Mouse (Mus musculus): ENCODE measurements at regions not wholly inside any gene's neighbourhood (a gene's known extent, or its start where the extent isn't known, plus 50 kb on each side); places are given as distances from the start of the nearest gene placed in this dataset.

DNA sequence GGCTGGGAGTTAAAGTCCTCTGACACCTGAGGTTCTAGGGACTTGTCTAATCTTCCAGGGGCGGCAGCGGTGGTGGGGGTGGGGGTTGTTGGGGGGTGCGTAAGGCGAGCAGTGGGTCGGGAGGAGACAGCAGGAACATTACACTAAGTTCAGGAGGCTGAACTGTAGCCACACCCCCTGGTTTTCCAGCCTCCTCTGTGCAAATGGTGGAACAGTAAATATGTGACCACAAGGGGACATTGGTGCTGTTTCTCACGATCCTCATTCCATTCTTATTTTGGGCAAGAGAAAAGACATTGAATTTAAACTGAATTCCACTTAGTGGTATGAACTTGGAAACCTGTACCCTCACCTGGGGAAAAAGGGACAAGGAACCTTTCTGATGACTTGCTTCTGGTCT lies 237.6 kb upstream of the Eef2kmt start:
- intact Hi-C loops (cut with DNase I), result no loop called here

DNA sequence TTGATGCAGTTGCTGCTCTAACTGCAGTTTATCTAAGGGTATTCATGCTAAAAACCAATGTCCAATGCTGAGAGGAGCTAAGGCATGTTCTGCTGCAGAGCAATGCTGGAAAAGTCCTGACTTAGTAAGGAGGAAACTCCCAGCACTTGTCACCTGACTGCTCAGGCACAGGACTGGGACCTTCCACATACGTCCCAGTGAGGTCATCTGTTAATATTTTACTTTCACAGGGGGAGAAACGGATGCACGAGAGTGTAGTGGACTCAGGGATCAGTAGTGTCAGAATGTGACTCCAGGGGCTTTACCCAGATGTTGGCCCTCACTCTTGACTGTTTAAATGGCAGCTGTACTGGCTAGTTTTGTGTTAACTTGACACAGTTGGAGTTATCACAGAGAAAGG lies 231.5 kb upstream of the Eef2kmt start:
- DNase-seq (ENCODE audit: low spot score in 2 of 2), result no peak
- intact Hi-C loops (cut with DNase I), result no loop called here

More for the DNA sequence above, 237.6 kb upstream of the Eef2kmt start:
- no peak for DNase-seq (ENCODE audit: low spot score in 2 of 2)

DNA sequence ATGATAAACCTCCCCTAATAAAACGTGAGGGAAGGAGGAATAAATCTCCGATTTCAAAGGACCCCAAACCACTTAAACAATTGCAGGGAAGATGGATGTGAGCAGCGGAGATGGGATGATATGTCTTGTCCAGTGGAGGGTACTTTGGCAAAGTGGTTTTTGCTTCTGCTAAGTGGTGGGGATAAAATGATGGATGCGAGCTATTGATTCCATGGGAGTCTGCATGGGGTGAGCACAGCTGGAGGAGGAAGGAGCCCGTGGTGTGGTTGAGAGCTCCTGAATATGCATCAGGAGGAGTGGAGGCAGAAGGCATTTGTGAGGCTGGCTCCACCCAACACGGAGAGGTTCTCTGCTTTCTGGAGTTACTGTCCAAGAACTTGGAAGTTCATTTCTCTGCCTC lies 227.6 kb upstream of the Eef2kmt start:
- no peak for DNase-seq (ENCODE audit: low spot score in 2 of 2)
- intact Hi-C loops (cut with DNase I), result no loop called here

DNA sequence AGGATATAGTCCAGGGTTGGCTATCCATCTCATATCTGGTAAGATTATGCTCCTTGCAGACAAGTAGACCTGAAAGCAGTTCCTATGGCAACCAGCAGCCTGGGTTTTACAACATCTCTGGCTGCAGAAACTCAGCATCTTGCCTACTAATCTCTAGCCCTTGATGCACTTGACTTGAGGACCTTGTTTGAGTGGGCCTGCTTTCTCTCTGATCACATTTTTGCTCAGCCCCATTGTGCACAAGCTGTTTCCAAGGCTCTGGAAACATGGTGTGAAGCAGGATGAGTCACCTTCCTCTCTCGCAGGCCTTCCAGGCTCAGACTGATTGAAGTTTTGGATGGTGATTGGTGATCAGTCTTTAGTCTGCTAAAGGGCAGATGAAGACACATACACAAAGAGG lies 224.4 kb upstream of the Eef2kmt start:
- intact Hi-C loops (cut with DNase I), result no loop called here

DNA sequence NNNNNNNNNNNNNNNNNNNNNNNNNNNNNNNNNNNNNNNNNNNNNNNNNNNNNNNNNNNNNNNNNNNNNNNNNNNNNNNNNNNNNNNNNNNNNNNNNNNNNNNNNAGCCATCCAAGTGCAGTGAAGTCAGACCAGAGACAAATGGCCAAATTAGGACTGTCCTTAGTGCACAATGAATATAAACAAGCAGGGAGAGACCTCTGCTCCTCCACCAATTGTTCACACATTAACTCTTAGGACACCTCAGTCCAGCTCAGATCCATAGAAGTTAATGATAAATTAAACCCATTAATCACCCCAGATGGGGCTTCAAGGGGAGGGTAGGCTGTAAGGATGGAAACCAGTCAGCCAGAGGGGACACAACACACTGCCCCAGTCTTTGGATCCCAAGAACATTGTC lies 223.2 kb upstream of the Eef2kmt start:
- intact Hi-C loops (cut with DNase I), result no loop called here
- no peak for DNase-seq (ENCODE audit: low spot score in 2 of 2)

More for the DNA sequence above, 224.4 kb upstream of the Eef2kmt start:
- peak; percentile 17 to 19 for DNase-seq (ENCODE audit: low spot score in 2 of 2)

DNA sequence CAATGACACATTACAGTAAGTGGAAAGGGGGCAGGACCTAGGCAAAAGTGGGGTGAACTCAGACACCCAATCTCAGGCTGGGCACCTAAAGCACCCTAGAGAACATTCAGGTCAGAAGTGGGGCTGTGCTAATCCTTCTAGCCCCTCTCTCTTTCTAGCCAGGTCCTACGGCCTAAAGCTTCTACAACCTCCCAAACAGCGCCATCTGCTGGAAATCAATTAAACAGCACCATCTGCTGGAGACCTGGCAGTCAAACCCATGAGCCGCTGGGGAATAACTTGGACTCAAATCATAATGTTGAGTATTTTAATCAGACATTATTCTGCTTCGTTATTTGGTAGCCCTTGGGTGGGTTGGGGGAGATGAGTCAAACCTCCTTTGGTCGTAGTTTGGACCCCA lies 215.5 kb upstream of the Eef2kmt start:
- intact Hi-C loops (cut with DNase I), result loop anchor here (1.0 to 5.0 kb wide), 2 partner anchors 165 to 1011 kb away; no protein-coding TSS in a partner anchor
- peak in 1 of 2 experiments; percentile 15 for DNase-seq (ENCODE audit: low spot score in 2 of 2)

DNA sequence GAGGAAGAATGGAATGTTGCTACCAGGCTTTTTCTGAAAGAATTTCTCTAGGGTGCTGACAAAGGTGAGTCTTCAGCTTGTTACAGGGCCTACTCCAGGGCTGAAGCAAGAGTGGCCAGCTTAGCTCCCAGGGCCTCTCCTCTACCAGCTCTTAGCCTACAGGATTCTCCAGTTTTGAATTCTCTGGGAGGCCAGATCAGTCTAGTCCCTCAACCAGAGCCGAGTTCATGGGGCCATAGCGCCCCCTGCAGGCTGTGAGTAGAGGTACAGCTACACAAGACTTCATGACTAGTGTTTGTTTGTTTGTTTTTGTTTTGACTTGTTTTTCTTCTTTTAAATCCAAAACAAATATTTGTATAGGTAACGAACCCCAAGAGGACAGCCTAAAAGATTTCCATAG lies 211.8 kb upstream of the Eef2kmt start:
- intact Hi-C loops (cut with DNase I), result loop anchor here (1.0 to 5.0 kb wide), 2 partner anchors 161 to 265 kb away; partner anchors contain the start of gene Nagpa
- peak; percentile 23 to 28 for DNase-seq (ENCODE audit: low spot score in 2 of 2)

DNA sequence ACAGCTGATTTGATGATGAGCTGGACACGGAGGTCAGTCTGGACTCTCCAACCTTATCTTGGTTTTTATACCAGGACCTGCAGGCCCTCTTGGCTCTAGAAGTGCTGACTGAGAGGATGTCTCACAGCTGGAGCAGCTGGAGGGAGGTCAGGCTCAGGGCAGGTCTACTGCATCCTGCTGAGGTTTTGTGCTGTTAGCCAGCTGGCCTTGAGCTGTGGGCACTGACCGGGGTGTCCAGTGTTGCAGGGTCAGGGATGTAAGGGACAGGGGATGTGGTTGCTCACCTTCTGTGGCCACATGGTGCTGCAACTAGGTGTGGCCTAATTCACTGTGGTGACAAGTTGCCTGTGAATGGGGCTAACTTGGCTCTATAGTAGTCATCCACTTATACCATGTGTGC lies 211.0 kb upstream of the Eef2kmt start:
- intact Hi-C loops (cut with DNase I), result loop anchor here (1.0 to 5.0 kb wide), 2 partner anchors 160 to 264 kb away; partner anchors contain the start of gene Nagpa
- no peak for DNase-seq (ENCODE audit: low spot score in 2 of 2)

DNA sequence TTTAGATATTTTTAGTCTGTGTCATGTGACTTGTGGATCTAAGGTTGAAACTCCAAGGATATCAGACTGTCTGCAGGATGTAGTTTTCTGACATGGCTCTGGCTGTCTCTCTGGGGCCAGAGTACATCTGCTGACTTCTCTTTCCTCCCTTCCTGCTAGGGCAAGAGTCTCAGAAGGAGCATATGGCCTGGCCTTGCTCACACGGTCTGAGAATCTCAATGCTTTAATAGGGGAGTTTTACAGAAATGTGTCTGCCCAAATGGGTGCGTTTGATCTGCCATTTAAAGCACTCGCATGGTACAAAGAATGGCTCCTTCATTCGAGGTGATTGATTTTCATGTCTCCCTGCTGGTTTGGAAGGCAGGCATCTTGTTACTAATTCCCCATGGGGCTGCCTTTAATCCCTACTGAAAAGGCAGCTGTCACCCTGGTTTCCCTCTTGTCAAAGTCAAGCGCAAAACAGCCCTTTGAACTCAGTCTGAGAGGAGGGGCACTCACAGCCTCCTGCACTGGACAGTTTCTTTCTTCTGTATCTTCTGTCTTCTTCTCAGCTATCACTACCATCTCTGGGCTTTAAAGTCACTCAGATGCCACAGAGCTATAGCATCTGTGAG lies 199.7 kb upstream of the Eef2kmt start:
- no peak for DNase-seq (ENCODE audit: low spot score in 2 of 2)
- intact Hi-C loops (cut with DNase I), result no loop called here

DNA sequence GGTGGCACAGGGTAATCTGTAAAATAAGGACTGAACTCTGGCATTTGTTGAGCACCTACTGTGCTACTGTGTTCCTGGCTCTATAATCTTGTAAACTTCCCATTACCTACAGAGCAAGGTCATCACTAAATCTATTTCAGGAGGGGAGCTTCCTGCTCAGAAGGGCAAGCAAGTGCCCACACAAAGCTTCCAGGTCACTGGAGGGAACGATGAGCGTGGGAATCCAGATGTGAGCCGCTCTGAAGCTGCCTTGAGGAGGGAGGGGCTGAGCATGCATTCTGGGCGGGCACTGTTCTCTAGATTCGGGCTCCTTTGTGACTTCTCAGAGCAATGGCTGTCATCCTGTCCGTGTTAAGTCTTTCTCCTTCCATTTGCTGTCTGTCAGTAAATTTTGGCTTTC lies 198.5 kb upstream of the Eef2kmt start:
- intact Hi-C loops (cut with DNase I), result no loop called here
- no peak for DNase-seq (ENCODE audit: low spot score in 2 of 2)

DNA sequence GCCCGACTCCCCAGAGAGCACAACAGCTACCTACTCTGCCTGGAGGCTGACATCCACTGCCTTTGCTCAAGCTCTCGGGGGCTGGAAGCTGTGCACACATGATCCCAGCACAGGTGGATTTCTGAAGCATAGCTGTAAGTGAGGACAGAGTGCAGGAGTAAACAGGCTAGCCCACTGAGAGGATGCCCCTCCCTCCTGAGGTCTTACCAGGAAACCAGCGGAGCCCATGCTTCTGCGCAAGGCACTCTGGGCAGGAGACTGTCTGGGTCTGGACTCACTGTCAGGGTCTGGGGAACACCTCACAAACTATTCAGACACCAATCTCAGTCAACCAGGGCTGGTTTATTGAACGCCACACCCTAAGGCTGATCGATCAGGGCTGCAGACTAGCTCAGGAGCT lies 197.2 kb upstream of the Eef2kmt start:
- intact Hi-C loops (cut with DNase I), result no loop called here
- no peak for DNase-seq (ENCODE audit: low spot score in 2 of 2)

DNA sequence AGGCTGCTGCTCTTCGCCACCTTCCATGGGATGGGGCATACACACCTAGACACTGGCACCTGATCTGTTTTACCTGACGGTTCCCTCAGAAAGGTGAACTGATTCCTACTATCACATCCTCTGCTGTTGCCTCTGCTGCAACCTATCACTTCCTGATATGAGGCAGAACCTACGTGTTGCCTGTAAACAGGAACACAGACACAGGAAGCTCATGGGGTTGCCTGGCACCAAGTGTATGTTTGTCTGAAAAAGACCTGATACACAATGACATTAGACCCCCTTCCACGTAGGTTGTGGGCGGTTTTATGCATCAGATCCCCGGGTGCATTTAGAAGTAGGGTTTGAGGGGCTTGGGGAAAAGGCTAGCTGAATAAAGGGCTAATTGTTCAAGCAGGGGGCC lies 190.0 kb upstream of the Eef2kmt start:
- intact Hi-C loops (cut with DNase I), result no loop called here
- DNase-seq (ENCODE audit: low spot score in 2 of 2), result no peak

DNA sequence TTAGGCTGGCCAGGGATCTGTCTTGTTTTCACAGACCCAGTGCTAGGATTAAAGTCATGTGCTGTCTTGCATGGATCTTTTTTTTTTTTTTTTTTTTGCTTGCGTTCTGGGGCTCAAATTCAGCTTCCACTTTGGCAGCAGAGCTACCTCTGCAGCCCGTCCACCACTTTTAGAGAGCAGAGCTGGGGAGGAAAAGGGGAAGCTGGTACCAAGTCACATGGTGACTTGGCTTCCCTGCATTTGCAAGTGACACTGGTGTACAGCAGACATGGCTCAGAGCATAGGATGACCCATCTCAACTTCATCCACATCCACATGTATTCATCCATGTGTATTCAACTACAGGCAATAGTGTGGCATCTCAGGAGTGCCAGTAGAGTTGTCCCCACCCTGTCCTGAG lies 189.0 kb upstream of the Eef2kmt start:
- intact Hi-C loops (cut with DNase I), result no loop called here
- no peak for DNase-seq (ENCODE audit: low spot score in 2 of 2)

DNA sequence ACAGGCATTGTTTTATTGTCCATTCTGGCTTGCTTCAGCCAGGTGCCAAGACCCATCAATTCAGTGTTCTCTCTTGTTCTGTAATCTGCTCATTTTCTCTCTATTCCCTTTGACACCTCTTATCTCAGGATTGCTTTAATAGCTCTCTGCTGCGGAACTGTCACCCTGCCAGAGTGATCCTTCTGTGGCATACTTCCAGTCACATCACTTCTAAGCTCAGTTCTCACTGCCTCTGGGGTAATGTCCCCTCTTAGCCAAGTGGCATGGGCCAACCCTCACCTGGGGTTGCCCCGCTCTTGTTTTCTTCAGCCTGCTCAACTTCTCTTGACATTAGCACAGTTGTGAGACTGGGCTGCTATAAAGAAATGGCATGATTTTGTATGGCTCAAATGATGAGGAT lies 183.9 kb upstream of the Eef2kmt start:
- intact Hi-C loops (cut with DNase I), result no loop called here
- DNase-seq (ENCODE audit: low spot score in 2 of 2), result no peak

DNA sequence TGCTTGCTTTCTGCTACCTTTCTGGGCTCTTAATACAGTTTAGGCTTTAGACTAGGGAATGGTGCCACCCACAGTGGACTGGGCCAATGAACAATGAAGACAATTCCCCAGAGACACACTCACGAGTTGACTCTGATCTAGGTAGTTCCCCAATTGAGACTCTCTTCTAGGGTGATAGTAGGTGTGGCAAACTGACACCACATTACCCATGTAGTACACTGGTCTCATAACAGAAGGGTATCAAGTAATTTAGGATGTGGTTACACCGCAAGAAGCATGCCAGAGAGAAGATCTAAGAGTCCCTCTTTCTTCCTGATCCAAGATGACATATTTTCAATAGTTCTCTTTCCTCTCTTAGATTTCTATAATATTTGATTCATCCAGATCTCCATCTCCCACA lies 182.6 kb upstream of the Eef2kmt start:
- no peak for DNase-seq (ENCODE audit: low spot score in 2 of 2)
- intact Hi-C loops (cut with DNase I), result no loop called here

DNA sequence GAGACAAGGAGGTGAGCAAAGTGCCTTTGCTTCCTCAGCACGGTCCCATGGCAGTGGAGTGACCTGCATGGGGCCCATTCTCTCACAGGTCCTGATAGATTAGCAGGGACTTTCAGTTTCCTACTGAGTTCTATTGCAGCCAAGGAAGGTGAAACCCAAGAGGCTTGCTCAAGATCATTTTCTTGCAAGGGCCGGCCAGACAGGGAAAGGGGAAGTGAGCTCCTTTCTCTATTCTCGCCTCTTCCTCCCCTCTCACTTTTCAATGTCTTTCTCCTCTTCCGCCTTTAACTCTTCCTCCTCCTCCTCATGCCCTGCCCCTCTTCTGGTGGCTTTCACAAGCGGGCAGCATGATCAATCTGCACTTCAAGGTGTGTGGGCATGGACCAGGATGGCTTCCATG lies 175.9 kb upstream of the Eef2kmt start:
- intact Hi-C loops (cut with DNase I), result no loop called here
- DNase-seq (ENCODE audit: low spot score in 2 of 2), result no peak

DNA sequence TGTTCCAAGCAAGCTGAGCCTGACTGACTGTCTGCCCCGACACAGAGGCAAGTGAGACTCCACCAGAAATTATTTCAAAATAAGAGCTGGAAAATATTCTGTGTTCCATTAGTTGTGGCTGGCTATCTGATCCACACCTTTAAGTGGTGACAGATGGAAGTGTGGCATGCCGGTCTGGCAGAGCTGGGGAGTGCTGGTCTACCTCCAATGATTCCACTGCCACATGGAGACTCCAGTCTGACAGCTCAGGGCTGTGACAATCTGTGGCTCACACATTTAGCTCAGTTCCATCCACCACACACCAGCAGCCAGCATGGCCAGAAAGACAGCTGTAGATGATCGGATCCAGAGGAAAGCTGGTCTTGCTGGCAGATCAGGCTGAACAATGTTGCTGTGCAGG lies 175.3 kb upstream of the Eef2kmt start:
- peak; percentile 28 to 33 for DNase-seq (ENCODE audit: low spot score in 2 of 2)
- intact Hi-C loops (cut with DNase I), result no loop called here

DNA sequence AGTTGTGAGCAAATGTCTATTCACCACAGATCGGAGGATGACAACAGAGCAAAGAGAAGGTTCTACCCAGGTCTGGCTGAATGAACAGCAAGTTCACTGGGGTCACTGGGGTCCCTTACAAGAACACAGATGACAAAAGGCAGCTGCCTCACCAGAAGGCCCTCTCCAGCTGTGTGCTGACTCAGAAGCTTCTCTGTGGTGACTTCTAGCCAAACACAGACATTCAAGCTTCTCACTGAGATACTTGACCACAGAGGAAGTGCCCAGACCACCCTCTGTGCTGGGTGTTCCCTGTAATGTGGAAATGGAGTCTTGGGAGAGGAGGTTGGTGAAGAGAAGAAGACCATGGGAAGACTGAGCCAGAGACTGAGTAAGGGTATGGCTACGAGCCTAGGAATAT lies 173.7 kb upstream of the Eef2kmt start:
- intact Hi-C loops (cut with DNase I), result no loop called here
- DNase-seq (ENCODE audit: low spot score in 2 of 2), result no peak

DNA sequence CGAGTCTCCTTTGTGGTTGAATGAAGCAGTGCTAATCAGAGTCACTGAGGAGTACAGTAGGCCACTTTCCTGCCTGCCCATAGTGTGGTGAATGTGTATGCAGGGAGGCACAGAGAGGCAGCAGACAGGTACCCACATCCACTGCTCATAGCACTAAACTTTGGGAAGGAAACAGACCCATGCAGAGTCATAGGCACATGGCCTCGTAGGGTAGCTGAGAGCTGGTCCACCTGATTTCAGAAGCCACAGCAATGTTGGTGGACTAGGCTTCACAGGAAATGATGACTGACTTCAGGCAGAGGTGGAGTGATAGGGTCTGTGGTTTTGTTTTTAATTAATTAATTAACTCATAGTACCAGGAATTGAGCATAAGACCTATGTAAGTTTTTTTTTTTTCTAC lies 170.1 kb upstream of the Eef2kmt start:
- intact Hi-C loops (cut with DNase I), result no loop called here
- DNase-seq (ENCODE audit: low spot score in 2 of 2), result no peak

DNA sequence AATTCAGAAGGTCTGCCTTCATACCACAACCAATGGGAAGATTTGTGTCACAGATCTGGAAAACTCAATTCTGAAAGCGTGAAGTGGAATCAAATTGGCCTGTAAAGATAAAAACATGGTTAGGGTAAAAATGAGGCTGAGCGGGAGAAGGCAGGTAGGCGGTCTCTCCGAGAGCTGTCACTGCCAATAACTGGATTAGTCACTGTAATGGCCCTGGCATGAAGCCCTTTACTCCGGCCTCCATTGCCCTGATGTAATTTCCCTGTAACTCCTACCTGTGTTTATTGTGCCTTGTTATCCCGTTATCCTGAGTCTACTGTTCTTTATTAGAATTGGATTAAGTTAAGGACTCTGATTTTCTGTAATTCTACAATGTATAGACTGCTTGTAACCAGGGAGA lies 166.3 kb upstream of the Eef2kmt start:
- DNase-seq (ENCODE audit: low spot score in 2 of 2), result no peak
- intact Hi-C loops (cut with DNase I), result no loop called here

DNA sequence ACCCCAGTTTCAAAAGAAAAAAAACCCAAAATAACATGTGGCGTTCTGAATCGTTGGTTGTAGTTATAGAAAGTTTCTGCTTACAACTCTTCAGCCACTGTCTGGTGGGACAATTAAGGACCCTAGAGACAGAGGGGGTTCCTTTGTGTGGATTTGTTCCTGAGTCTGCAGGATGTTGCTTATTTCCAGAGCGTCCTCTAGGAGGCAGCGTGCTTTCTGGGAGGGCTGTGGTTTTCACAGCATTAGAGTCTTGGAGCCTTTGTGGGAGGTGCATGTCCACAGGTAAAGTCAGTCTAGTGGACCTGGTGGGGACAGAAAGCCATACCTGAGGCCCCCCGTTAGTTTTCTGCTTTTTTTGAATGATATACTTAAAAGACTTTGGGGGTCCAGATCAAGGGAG lies 165.8 kb upstream of the Eef2kmt start:
- intact Hi-C loops (cut with DNase I), result no loop called here
- no peak for DNase-seq (ENCODE audit: low spot score in 2 of 2)

DNA sequence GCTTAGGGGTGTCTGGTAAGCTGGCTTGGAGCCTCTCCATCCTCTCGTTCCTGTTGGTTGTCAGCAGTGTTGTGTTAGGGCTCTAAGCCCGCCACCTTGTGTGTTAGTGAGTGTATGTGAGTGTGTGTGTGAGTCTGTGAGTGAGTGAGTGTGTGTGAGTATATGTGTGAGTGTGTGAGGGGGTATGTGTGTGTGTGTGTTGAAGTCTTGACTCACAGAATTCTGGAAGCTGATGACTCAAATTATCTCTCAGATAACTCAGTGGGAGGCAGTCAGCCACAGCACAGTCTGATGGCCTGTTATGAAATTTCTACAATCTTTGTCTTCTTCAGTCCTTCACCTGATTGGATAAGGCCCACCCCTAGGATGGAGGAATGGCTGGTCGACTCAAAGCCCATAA lies 163.7 kb upstream of the Eef2kmt start:
- intact Hi-C loops (cut with DNase I), result no loop called here
- peak in 1 of 2 experiments; percentile 6 for DNase-seq (ENCODE audit: low spot score in 2 of 2)

Measured in left cerebral cortex, postnatal 36 days (tissue).